In genomic region chr9:99357921-99358692, GRCm38 (mm10) we compare ENCODE assay signal across 8 mouse cellular contexts. TPM values are rescaled to one million over a fixed set of nuclear protein-coding genes. Genes with fewer than 3 reads are reported as not detected.
DNase-seq lines count a peak whose midpoint lies in the region; TF ChIP-seq lines count a peak whose summit lies in the region.

TSS of gene Esyt3 (minus strand) at chr9:99358557.

- no peak for TF ChIP-seq POLR2A in small intestine, adult 2 months (IDR thresholded peaks at IDR 0.05; ENCODE audit: low read depth, low read length)

- intact Hi-C loops in heart, postnatal 10 days (cut with DNase I): no loop called here

- WGBS in small intestine, adult 2 months: under 1% methylated on average over 66 of the region's 66 CpGs

- H3K27me3 ChIP-seq in small intestine, adult 2 months (ENCODE audit: control insufficient read depth, insufficient read depth, low read length): peaks cover 21% of the 10 kb centered on the region

- peak within 1 kb of the TSS; percentile 52 for H3K4me3 ChIP-seq in small intestine, adult 2 months (ENCODE audit: low read depth, low read length)

- TF ChIP-seq CTCF in small intestine, adult 2 months (IDR thresholded peaks at IDR 0.05; ENCODE audit: extremely low read depth, insufficient read length, insufficient replicate concordance, low read depth, low read length): no peak

- no peak within 1 kb of the TSS for H3K27ac ChIP-seq in small intestine, adult 2 months (ENCODE audit: insufficient read depth, low read depth, low read length)

- no peaks in the 10 kb centered on the region for H3K36me3 ChIP-seq in small intestine, adult 2 months (ENCODE audit: control insufficient read depth, insufficient read depth, low read length)

- DNase-seq in right cerebral cortex, adult 18-20 months: peak; percentile 31
- no peak for DNase-seq in right cerebral cortex, postnatal 14 days
- DNase-seq in embryo, embryonic 10.5 days (ENCODE audit: low spot score): peak; percentile 37
- peak; percentile 16 to 30 for DNase-seq in heart, postnatal 10 days
- peak; percentile 72 to 80 for DNase-seq in kidney, postnatal 4 days
- DNase-seq in lung, postnatal 36 days: peak; percentile 70
- no peak for DNase-seq in B cell, adult 2 months

- H3K4me1 ChIP-seq in small intestine, adult 2 months (ENCODE audit: control insufficient read depth, insufficient read depth, insufficient read length, low read length): peaks cover 11% of the 10 kb centered on the region

RNA-seq across cellular contexts. Expression of gene Esyt3, which starts in this region (rescaled TPM):
- total RNA-seq in heart, postnatal 10 days (2021): under 1 TPM; 0.31 to 0.79 TPM
- 0.23 and 0.24 TPM in 2 replicates for polyA plus RNA-seq in small intestine, adult 2 months (2012; rRNA removed)

Comparison
In these comparisons a context has a peak if more than half of its experiments do, and no peak if none do; other contexts are left out.
1. DNase-seq: peak in right cerebral cortex, adult 18-20 months (single experiment), embryo, embryonic 10.5 days (single experiment), kidney, postnatal 4 days (2 of 2) and lung, postnatal 36 days (single experiment); none in right cerebral cortex, postnatal 14 days (single experiment) and B cell, adult 2 months (0 of 2).
2. Peak in DNase-seq in heart, postnatal 10 days; RNA of the gene not detected or under 1 TPM.